ENCODE assay signal across 19 mouse cellular contexts in the genomic region with DNA sequence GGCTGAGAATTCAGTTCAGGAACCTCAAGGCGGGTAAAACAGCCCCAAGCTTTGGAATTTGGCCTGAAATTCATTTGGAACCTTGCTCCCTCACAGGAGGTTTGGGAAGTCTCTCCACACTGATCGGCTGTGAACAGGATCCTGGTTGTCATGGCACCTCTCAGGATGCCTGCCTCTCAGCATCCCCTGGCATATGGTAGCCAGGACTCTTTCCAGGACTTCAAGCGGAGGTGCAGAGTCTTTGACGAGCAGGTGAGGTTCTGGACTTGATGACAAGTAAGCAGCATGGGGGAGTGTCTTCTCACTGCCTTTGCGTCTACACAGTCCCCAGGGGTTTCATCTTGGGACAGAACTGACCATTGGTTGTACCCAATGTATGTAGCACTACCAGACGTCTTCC. TPM values are rescaled to one million over a fixed set of nuclear protein-coding genes. Genes with fewer than 3 reads are reported as not detected.
DNase-seq lines count a peak whose midpoint lies in the region; ATAC-seq and TF ChIP-seq lines count a peak whose summit lies in the region.
"Had no signal": no experiment of that assay in that cellular context is flagged by ENCODE, and none has a peak within 500 bp of the region (broad histone marks: within the 10 kb centered on the region; RNA-seq: fewer than 3 reads in every experiment).

No protein-coding gene starts in this region.

- H3K4me1 ChIP-seq in forebrain, embryonic 15.5 days: peaks cover 12% of the 10 kb centered on the region
- 0 out of 2 replicates have a peak, but pooled peaks cover 3% of the 10 kb centered on the region for H3K4me1 ChIP-seq in forebrain, embryonic 16.5 days (replicated peaks; ENCODE audit: control insufficient read depth, insufficient read depth, low read length)
- no peaks in the 10 kb centered on the region for H3K4me1 ChIP-seq in liver, adult 2 months (ENCODE audit: control insufficient read depth, insufficient read depth, low read length)
- peaks cover 4% of the 10 kb centered on the region for H3K4me1 ChIP-seq in liver, embryonic 11.5 days (replicated peaks; ENCODE audit: control insufficient read depth, insufficient read depth, low read length)
- H3K4me1 ChIP-seq in midbrain, embryonic 13.5 days (replicated peaks): no peaks in the 10 kb centered on the region

- no peaks in the 10 kb centered on the region for H3K27me3 ChIP-seq in forebrain, embryonic 15.5 days
- H3K27me3 ChIP-seq in forebrain, embryonic 16.5 days (replicated peaks; ENCODE audit: control insufficient read depth, insufficient read depth, low read length): no peaks in the 10 kb centered on the region
- no peaks in the 10 kb centered on the region for H3K27me3 ChIP-seq in liver, adult 2 months (ENCODE audit: control insufficient read depth, insufficient read depth, low read length)
- H3K27me3 ChIP-seq in liver, embryonic 11.5 days (replicated peaks; ENCODE audit: control insufficient read depth, insufficient read depth, low read length): no peaks in the 10 kb centered on the region
- no peaks in the 10 kb centered on the region for H3K27me3 ChIP-seq in midbrain, embryonic 13.5 days
- H3K27me3 ChIP-seq: embryonic facial prominence, embryonic 12.5 days; intestine, embryonic 15.5 days; Patski had no signal

- H3K4me2 ChIP-seq in forebrain, embryonic 15.5 days (replicated peaks): no peak overlapping the region
- no peak overlapping the region for H3K4me2 ChIP-seq in forebrain, embryonic 16.5 days (ENCODE audit: low read length)
- no peak overlapping the region for H3K4me2 ChIP-seq in liver, embryonic 11.5 days
- no peak overlapping the region for H3K4me2 ChIP-seq in midbrain, embryonic 13.5 days (replicated peaks)
- H3K4me2 ChIP-seq: embryonic facial prominence, embryonic 12.5 days; hindbrain, embryonic 14.5 days; intestine, embryonic 15.5 days; midbrain, embryonic 11.5 days had no signal

- DNase-seq in liver, adult 2 months (ENCODE audit: extremely low read depth, low read depth, low spot score): peak; percentile 33
- DNase-seq in liver, embryonic 11.5 days (ENCODE audit: low spot score): no peak
- DNase-seq in cerebellum, adult 9-11 months: peak; percentile 70
- no peak for DNase-seq in retina, postnatal 1 day
- DNase-seq: adrenal gland, postnatal 10 days; gastrocnemius, postnatal 25 days; heart, postnatal 10 days; thymus, postnatal 36 days had no signal

- no peak for TF ChIP-seq CTCF in liver, adult 2 months (IDR thresholded peaks at IDR 0.05; ENCODE audit: low read depth, low read length)

- no peak overlapping the region for H3K9ac ChIP-seq in forebrain, embryonic 15.5 days (replicated peaks)
- H3K9ac ChIP-seq in forebrain, embryonic 16.5 days (replicated peaks; ENCODE audit: low read depth, low read length): no peak overlapping the region
- H3K9ac ChIP-seq in liver, adult 2 months (ENCODE audit: low read depth, low read length): no peak overlapping the region
- H3K9ac ChIP-seq in liver, embryonic 11.5 days (ENCODE audit: low read depth, low read length): no peak overlapping the region
- no peak overlapping the region for H3K9ac ChIP-seq in midbrain, embryonic 13.5 days (replicated peaks)
- H3K9ac ChIP-seq: embryonic facial prominence, embryonic 12.5 days; hindbrain, embryonic 14.5 days; intestine, embryonic 15.5 days had no signal

- H3K27ac ChIP-seq in forebrain, embryonic 15.5 days (replicated peaks): no peak overlapping the region
- no peak overlapping the region for H3K27ac ChIP-seq in forebrain, embryonic 16.5 days (ENCODE audit: low read length)
- H3K27ac ChIP-seq in liver, adult 2 months (replicated peaks; ENCODE audit: insufficient read depth, low read depth, low read length): no peak overlapping the region
- H3K27ac ChIP-seq in liver, embryonic 11.5 days (ENCODE audit: low read depth, low read length): no peak overlapping the region
- H3K27ac ChIP-seq in midbrain, embryonic 13.5 days: no peak overlapping the region
- H3K27ac ChIP-seq: embryonic facial prominence, embryonic 12.5 days; heart, embryonic 10.5 days; hindbrain, embryonic 14.5 days; intestine, embryonic 15.5 days had no signal

- ATAC-seq in forebrain, embryonic 15.5 days (replicated peaks): 0 out of 2 replicates have a peak, but pooled peaks have one; percentile 18
- ATAC-seq in forebrain, embryonic 16.5 days: no peak; the same call in 1 of the 2 replicates
- no peak for ATAC-seq in liver, embryonic 11.5 days (replicated peaks; ENCODE audit: low FRiP score)
- no peak for ATAC-seq in midbrain, embryonic 13.5 days
- ATAC-seq: activated CD4-positive, CD25-positive, alpha-beta regulatory T cell, adult 4 months; intestine, embryonic 15.5 days; lung, postnatal 0 days; Patski had no signal

- H3K9me3 ChIP-seq in forebrain, embryonic 15.5 days: no peaks in the 10 kb centered on the region
- no peaks in the 10 kb centered on the region for H3K9me3 ChIP-seq in forebrain, embryonic 16.5 days (ENCODE audit: control insufficient read depth, low read length)
- H3K9me3 ChIP-seq in liver, embryonic 11.5 days (ENCODE audit: control insufficient read depth, low read length): no peaks in the 10 kb centered on the region
- H3K9me3 ChIP-seq in midbrain, embryonic 13.5 days: no peaks in the 10 kb centered on the region
- H3K9me3 ChIP-seq: embryonic facial prominence, embryonic 12.5 days; heart, embryonic 10.5 days; intestine, embryonic 15.5 days had no signal

- no peaks in the 10 kb centered on the region for H3K79me2 ChIP-seq in liver, adult 2 months (ENCODE audit: control insufficient read depth, insufficient read depth, low read length)

- no peak overlapping the region for H3K4me3 ChIP-seq in forebrain, embryonic 15.5 days
- no peak overlapping the region for H3K4me3 ChIP-seq in forebrain, embryonic 16.5 days (replicated peaks; ENCODE audit: low read length)
- no peak overlapping the region for H3K4me3 ChIP-seq in liver, adult 2 months (ENCODE audit: insufficient read depth, low read depth, low read length)
- no peak overlapping the region for H3K4me3 ChIP-seq in liver, embryonic 11.5 days (ENCODE audit: low read depth, low read length)
- H3K4me3 ChIP-seq in midbrain, embryonic 13.5 days (replicated peaks): no peak overlapping the region
- H3K4me3 ChIP-seq: embryonic facial prominence, embryonic 12.5 days; heart, embryonic 10.5 days; intestine, embryonic 15.5 days had no signal

- 69% methylated on average over 6 of the region's 6 CpGs for WGBS in forebrain, embryonic 15.5 days
- WGBS in forebrain, embryonic 16.5 days: 61% methylated on average over 6 of the region's 6 CpGs
- WGBS in liver, adult 2 months: 83% methylated on average over 6 of the region's 6 CpGs
- WGBS in liver, embryonic 11.5 days: 90% methylated on average over 6 of the region's 6 CpGs
- 80% methylated on average over 6 of the region's 6 CpGs for WGBS in midbrain, embryonic 13.5 days

- TF ChIP-seq POLR2A in liver, adult 2 months (IDR thresholded peaks at IDR 0.05; ENCODE audit: extremely low read depth, insufficient read depth, low read length): no peak

- H3K36me3 ChIP-seq in forebrain, embryonic 15.5 days: peaks cover 59% of the 10 kb centered on the region
- H3K36me3 ChIP-seq in forebrain, embryonic 16.5 days (ENCODE audit: control insufficient read depth, insufficient read depth): peaks cover 47% of the 10 kb centered on the region
- peaks cover 49% of the 10 kb centered on the region for H3K36me3 ChIP-seq in liver, adult 2 months (ENCODE audit: control insufficient read depth, insufficient read depth, low read length)
- H3K36me3 ChIP-seq in liver, embryonic 11.5 days (ENCODE audit: control insufficient read depth, insufficient read depth, low read length): peaks cover 50% of the 10 kb centered on the region
- H3K36me3 ChIP-seq in midbrain, embryonic 13.5 days: peaks cover 60% of the 10 kb centered on the region

RNA-seq across cellular contexts. Expression of gene Slc38a2, which starts 11.5 kb away (rescaled TPM):
- 156 and 157 TPM in 2 replicates for polyA plus RNA-seq in forebrain, embryonic 15.5 days (2015; fragmentation: Nextera tagmentation; extraction: Ambion mirVana)
- polyA plus RNA-seq in forebrain, embryonic 16.5 days (2015; fragmentation: Nextera tagmentation; extraction: Ambion mirVana): 161 and 200 TPM in 2 replicates
- total RNA-seq in liver, adult 2 months (2014; rRNA removed): 73.9 and 85.1 TPM in 2 replicates
- polyA plus RNA-seq in liver, adult 2 months (2012; rRNA removed): 22.1 and 22.5 TPM in 2 replicates
- polyA plus RNA-seq in liver, embryonic 11.5 days (2014; fragmentation: Nextera tagmentation; extraction: Ambion mirVana): 111 and 116 TPM in 2 replicates
- polyA plus RNA-seq in midbrain, embryonic 13.5 days (2015; fragmentation: Nextera tagmentation; extraction: Ambion mirVana): 149 and 152 TPM in 2 replicates

RNA-seq across cellular contexts. Expression of gene Slc38a1, which starts 45.3 kb away (rescaled TPM):
- 145 and 147 TPM in 2 replicates for polyA plus RNA-seq in forebrain, embryonic 15.5 days (2015; fragmentation: Nextera tagmentation; extraction: Ambion mirVana)
- polyA plus RNA-seq in forebrain, embryonic 16.5 days (2015; fragmentation: Nextera tagmentation; extraction: Ambion mirVana): 154 and 158 TPM in 2 replicates
- 0.74 and 0.87 TPM in 2 replicates for total RNA-seq in liver, adult 2 months (2014; rRNA removed)
- 0.31 and 2.0 TPM in 2 replicates for polyA plus RNA-seq in liver, adult 2 months (2012; rRNA removed)
- 61.6 and 68.5 TPM in 2 replicates for polyA plus RNA-seq in liver, embryonic 11.5 days (2014; fragmentation: Nextera tagmentation; extraction: Ambion mirVana)
- 156 and 159 TPM in 2 replicates for polyA plus RNA-seq in midbrain, embryonic 13.5 days (2015; fragmentation: Nextera tagmentation; extraction: Ambion mirVana)

Comparison
In these comparisons a context has a peak if more than half of its experiments do, and no peak if none do; other contexts are left out.
1. DNase-seq: peak in liver, adult 2 months (single experiment) and cerebellum, adult 9-11 months (single experiment); none in liver, embryonic 11.5 days (single experiment) and retina, postnatal 1 day (single experiment).
2. RNA of gene Slc38a1, which starts 45.3 kb away (polyA plus RNA-seq): 154 to 158 TPM in forebrain, embryonic 16.5 days, 156 to 159 TPM in midbrain, embryonic 13.5 days, 145 to 147 TPM in forebrain, embryonic 15.5 days and 61.6 to 68.5 TPM in liver, embryonic 11.5 days; 0.31 to 2.0 TPM in liver, adult 2 months; every median in the first group is over 10 times any median in the second.